Mouse (Mus musculus) forebrain, embryonic 15.5 days (tissue): ENCODE data around the gene Tubg1. TPM values are rescaled to one million over a fixed set of nuclear protein-coding genes. Genes with fewer than 3 reads are reported as not detected.

Experiments
- ATAC-seq: fragments of 200-750 bp; cut with Nextera tagmentation; replicated peaks from 2 replicates; pipeline ENCODE4 v1.8.0; 2017; ENCODE audit warnings: mild to moderate bottlenecking, moderate TSS enrichment, moderate library complexity
- H3K27ac ChIP-seq: fragments of 300-500 bp; sonication (generic); replicated peaks from 2 replicates; pipeline ENCODE4 v1.5.1; 2015; ENCODE audit warnings: mild to moderate bottlenecking, inconsistent platforms
- H3K27me3 ChIP-seq: fragments of 300-500 bp; sonication (generic); 2 replicates; pipeline ENCODE4 v1.6.1; 2015; ENCODE audit warnings: inconsistent platforms
- H3K36me3 ChIP-seq: fragments of 300-500 bp; sonication (generic); 2 replicates; pipeline ENCODE4 v1.6.1; 2015; ENCODE audit warnings: mild to moderate bottlenecking, inconsistent platforms
- H3K4me1 ChIP-seq: fragments of 300-500 bp; sonication (generic); 2 replicates; pipeline ENCODE4 v1.6.1; 2015; ENCODE audit warnings: inconsistent platforms
- H3K4me2 ChIP-seq: fragments of 300-500 bp; sonication (generic); replicated peaks from 2 replicates; pipeline ENCODE4 v1.6.1; 2015; ENCODE audit warnings: mild to moderate bottlenecking, inconsistent platforms
- H3K4me3 ChIP-seq: fragments of 300-500 bp; sonication (generic); 2 replicates; pipeline ENCODE4 v1.5.1; 2015; ENCODE audit warnings: mild to moderate bottlenecking, inconsistent platforms
- H3K9ac ChIP-seq: fragments of 300-500 bp; sonication (generic); replicated peaks from 2 replicates; pipeline ENCODE4 v1.6.1; 2015; ENCODE audit warnings: mild to moderate bottlenecking, inconsistent platforms
- H3K9me3 ChIP-seq: fragments of 300-500 bp; sonication (generic); 2 replicates; pipeline ENCODE4 v1.6.1; 2016; ENCODE audit warnings: inconsistent platforms
- WGBS: fragments of 180-500 bp; shearing (Covaris S2); methylation state at CpG from one replicate; pipeline ENCODE4 v1.1.7; 2015; ENCODE audit warnings: mixed read lengths; 5-methylcytosine and 5-hydroxymethylcytosine counted together
- polyA plus RNA-seq: library from polyadenylated mRNA; unstranded; fragments of >200 nt; fragmentation: Nextera tagmentation; extraction: Ambion mirVana; gene quantifications from 2 replicates; pipeline ENCODE4 v1.2.1, GENCODE M21; 2015

Tubg1 gene
- polyA plus RNA-seq, 1 experiment from 2014 or later, result 96.1 TPM

- 94% methylated on average over 12 of the region's 12 CpGs for WGBS
- no peak for ATAC-seq
- Histone ChIP-seq H3K36me3 (peaks cover 13% of the 10 kb centered on the region), H3K27me3 (peaks cover 16% of the 10 kb centered on the region), H3K27ac (no peak overlapping the region), H3K4me2 (no peak overlapping the region), H3K4me1 (peaks cover 47% of the 10 kb centered on the region), H3K9me3 (no peaks in the 10 kb centered on the region), H3K4me3 (no peak overlapping the region), H3K9ac (no peak overlapping the region)
Measured at GRCm38 (mm10) chr11:101084811-101085210, 34.9 kb upstream of the Tubg1 start.

GRCm38 (mm10) chr11:101085617-101086322 is 34.0 kb upstream of the Tubg1 start:
- Histone ChIP-seq H3K9ac (no peak overlapping the region), H3K4me2 (no peak overlapping the region), H3K4me1 (peaks cover 47% of the 10 kb centered on the region), H3K9me3 (no peaks in the 10 kb centered on the region), H3K27ac (0 out of 2 replicates have a peak overlapping the region, but pooled peaks have one; percentile 86), H3K27me3 (peaks cover 6% of the 10 kb centered on the region), H3K36me3 (peaks cover 23% of the 10 kb centered on the region), H3K4me3 (no peak overlapping the region)
- WGBS, result 94% methylated on average over 18 of the region's 18 CpGs
- ATAC-seq, result no peak

DNA sequence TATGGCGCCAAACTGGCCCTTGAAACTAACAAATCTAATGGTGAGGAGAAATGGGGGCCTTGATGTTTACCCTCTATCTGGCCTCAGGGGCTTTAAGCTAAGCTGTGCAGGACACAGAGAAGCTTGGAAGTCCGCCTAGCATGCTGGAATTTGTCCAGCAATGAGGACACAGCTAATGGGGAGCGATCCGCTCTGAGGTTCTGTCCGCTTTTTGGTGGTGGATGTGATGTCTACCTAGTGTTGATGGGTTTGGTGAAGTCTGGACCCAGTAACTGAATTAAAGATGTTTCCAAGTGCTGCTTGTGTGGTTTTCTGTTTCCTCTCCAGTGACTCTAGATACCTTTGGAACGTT is 33.4 kb upstream of the Tubg1 start:
- H3K27me3 ChIP-seq, result peaks cover under 1% of the 10 kb centered on the region; the same call in 1 of the 2 replicates
- H3K4me2 ChIP-seq, result peak overlapping the region; percentile 89
- WGBS, result 77% methylated on average over 6 of the region's 6 CpGs
- no peak for ATAC-seq
- H3K4me3 ChIP-seq, result peak overlapping the region; percentile 73; the same call in 1 of the 2 replicates
- peak overlapping the region; percentile 86 for H3K27ac ChIP-seq
- H3K9ac ChIP-seq, result 0 out of 2 replicates have a peak overlapping the region, but pooled peaks have one; percentile 14
- H3K9me3 ChIP-seq, result no peaks in the 10 kb centered on the region
- H3K36me3 ChIP-seq, result peaks cover 28% of the 10 kb centered on the region
- H3K4me1 ChIP-seq, result peaks cover 45% of the 10 kb centered on the region

DNA sequence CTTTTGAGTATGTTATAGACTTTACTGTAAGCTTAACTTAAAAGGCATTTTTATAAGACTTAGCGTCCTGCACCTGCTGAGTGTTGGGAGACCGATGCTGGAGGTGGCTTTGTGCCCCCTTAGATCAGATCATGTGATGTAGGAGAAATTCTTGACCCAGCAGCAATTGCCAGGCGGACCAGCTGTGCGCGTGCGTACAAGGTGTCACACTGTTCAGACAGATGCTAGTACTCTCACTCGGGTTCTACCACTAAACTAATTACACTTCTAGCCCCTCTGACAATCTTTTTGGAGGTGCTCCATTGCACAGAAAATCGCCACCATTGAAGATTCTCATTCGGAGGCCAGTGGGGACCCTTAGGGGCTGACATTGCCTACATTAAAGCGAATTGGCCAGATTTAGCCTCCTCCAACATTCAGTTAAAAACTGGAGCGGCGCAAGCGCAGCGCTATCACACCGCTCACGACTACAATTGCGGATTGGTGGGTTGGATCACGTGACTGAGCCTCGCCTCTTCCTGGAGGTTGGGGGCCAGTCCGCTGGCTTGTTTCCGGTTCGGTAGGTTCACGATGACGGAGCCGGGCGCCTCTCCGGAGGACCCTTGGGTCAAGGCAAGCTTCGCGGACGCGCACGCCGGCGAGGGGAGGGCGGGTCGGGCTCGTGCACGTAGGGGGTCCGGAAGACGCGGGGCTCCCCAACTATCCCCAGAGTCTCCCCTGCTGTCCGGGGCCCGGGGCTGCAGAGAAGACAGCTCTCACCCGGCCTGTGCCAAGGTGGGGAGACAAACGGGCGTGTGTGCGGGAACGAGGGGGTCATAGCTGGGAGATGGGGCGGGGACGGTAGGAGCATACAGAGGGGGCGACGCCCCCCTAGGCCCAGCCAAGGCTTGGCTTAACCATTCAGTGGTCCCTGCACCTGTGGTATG is 32.7 kb upstream of the Tubg1 start, which contains the start of gene Mlx:
TSS of gene Mlx (plus strand) at position 522 of the 926 bp plus-strand sequence.
- H3K4me1 ChIP-seq, result peaks cover 38% of the 10 kb centered on the region
- H3K36me3 ChIP-seq, result peaks cover 35% of the 10 kb centered on the region
- WGBS, result under 1% methylated on average over 52 of the region's 52 CpGs
- no peaks in the 10 kb centered on the region for H3K27me3 ChIP-seq
- peak within 1 kb of the TSS; percentile 86 for H3K27ac ChIP-seq
- peak within 1 kb of the TSS; percentile 89 for H3K4me2 ChIP-seq
- H3K9me3 ChIP-seq, result no peaks in the 10 kb centered on the region
- peak within 1 kb of the TSS; percentile 76 for H3K9ac ChIP-seq
- peak; percentile 82 for ATAC-seq
- peak within 1 kb of the TSS; percentile 73 for H3K4me3 ChIP-seq

DNA sequence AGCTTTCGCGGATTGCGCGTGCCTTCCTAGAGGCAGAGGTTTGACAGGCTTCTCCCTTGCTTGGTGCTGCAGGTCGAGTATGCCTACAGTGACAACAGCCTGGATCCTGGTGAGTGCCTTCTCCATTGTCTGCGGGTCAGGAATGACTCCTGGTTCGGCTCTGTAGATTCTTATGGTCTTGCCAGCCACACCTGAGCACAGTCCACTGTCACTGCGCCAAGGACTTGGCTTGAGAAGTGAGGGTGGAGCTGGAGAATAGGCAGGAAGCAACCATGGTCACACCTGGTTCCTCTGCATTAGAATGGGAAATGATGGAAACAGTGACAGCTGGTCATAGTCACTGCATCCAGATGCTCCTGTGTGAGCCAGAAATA is 32.1 kb upstream of the Tubg1 start:
- H3K9ac ChIP-seq, result peak overlapping the region; percentile 76
- no peak for ATAC-seq
- peaks cover 38% of the 10 kb centered on the region for H3K4me1 ChIP-seq
- H3K27me3 ChIP-seq, result no peaks in the 10 kb centered on the region
- peak overlapping the region; percentile 73 for H3K4me3 ChIP-seq
- WGBS, result 13% methylated on average over 8 of the region's 8 CpGs
- H3K36me3 ChIP-seq, result peaks cover 42% of the 10 kb centered on the region
- peak overlapping the region; percentile 89 for H3K4me2 ChIP-seq
- peak overlapping the region; percentile 86 for H3K27ac ChIP-seq
- H3K9me3 ChIP-seq, result no peaks in the 10 kb centered on the region

GRCm38 (mm10) chr11:101089931-101090330 is 29.8 kb upstream of the Tubg1 start:
- Histone ChIP-seq H3K4me2 (no peak overlapping the region), H3K9me3 (no peaks in the 10 kb centered on the region), H3K36me3 (peaks cover 51% of the 10 kb centered on the region), H3K4me3 (no peak overlapping the region), H3K4me1 (peaks cover 41% of the 10 kb centered on the region), H3K27ac (no peak overlapping the region), H3K9ac (no peak overlapping the region), H3K27me3 (no peaks in the 10 kb centered on the region)
- no peak for ATAC-seq
- WGBS, result 92% methylated on average over 1 of the region's 1 CpGs

DNA sequence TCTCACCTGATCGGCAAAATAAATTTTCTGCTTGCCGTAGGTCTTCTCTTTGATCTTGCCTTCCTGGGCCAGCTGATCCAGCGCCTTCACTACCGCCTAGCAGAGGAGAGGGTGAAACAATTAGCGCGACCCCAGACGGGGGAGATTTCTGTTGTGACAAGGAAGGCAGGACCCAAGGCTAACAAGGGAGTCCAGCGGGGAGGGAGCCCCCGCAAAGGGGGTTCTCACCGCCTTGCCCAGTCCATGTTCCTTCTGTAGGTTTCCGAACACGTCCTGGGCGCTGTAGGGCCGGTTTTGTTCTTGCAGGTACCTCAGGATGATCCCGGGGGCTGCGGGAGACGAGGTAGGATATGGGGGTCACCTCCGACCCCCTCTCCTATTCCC is 24.8 kb upstream of the Tubg1 start:
- H3K9me3 ChIP-seq, result no peaks in the 10 kb centered on the region
- peak overlapping the region; percentile 83 for H3K4me2 ChIP-seq
- peak overlapping the region; percentile 89 for H3K27ac ChIP-seq
- H3K36me3 ChIP-seq, result peaks cover 68% of the 10 kb centered on the region
- peak overlapping the region; percentile 71 for H3K9ac ChIP-seq
- no peak; the same call in 1 of the 2 replicates for ATAC-seq
- H3K4me1 ChIP-seq, result peaks cover 19% of the 10 kb centered on the region
- peak overlapping the region; percentile 90 for H3K4me3 ChIP-seq
- WGBS, result 0% methylated on average over 18 of the region's 18 CpGs
- no peaks in the 10 kb centered on the region for H3K27me3 ChIP-seq

GRCm38 (mm10) chr11:101095314-101096024 is 24.3 kb upstream of the Tubg1 start, which contains the start of gene Psmc3ip:
Gene Psmc3ip (minus strand): TSS chr11:101095436.
- peak; percentile 96 for ATAC-seq

GRCm38 (mm10) chr11:101098231-101098630 is 21.5 kb upstream of the Tubg1 start:
- no peak overlapping the region for H3K4me3 ChIP-seq
- no peak overlapping the region for H3K4me2 ChIP-seq
- no peaks in the 10 kb centered on the region for H3K27me3 ChIP-seq
- peaks cover 56% of the 10 kb centered on the region for H3K36me3 ChIP-seq
- no peak overlapping the region for H3K9ac ChIP-seq
- ATAC-seq, result no peak
- peaks cover 19% of the 10 kb centered on the region for H3K4me1 ChIP-seq
- 90% methylated on average over 8 of the region's 8 CpGs for WGBS
- H3K27ac ChIP-seq, result no peak overlapping the region
- H3K9me3 ChIP-seq, result no peaks in the 10 kb centered on the region

More at GRCm38 (mm10) chr11:101095314-101096024, 24.3 kb upstream of the Tubg1 start, which contains the start of gene Psmc3ip:
- under 1% methylated on average over 43 of the region's 43 CpGs for WGBS
- H3K9ac ChIP-seq, result peak within 1 kb of the TSS; percentile 71
- no peaks in the 10 kb centered on the region for H3K9me3 ChIP-seq
- peak within 1 kb of the TSS; percentile 89 for H3K27ac ChIP-seq
- H3K4me3 ChIP-seq, result peak within 1 kb of the TSS; percentile 90
- peak within 1 kb of the TSS; percentile 83 for H3K4me2 ChIP-seq
- peaks cover 68% of the 10 kb centered on the region for H3K36me3 ChIP-seq
- H3K27me3 ChIP-seq, result no peaks in the 10 kb centered on the region
- peaks cover 19% of the 10 kb centered on the region for H3K4me1 ChIP-seq

- Histone ChIP-seq H3K9ac (no peak overlapping the region), H3K4me3 (no peak overlapping the region), H3K27ac (no peak overlapping the region), H3K36me3 (peaks cover 52% of the 10 kb centered on the region), H3K27me3 (no peaks in the 10 kb centered on the region), H3K4me2 (no peak overlapping the region), H3K4me1 (no peaks in the 10 kb centered on the region), H3K9me3 (no peaks in the 10 kb centered on the region)
- 91% methylated on average over 5 of the region's 5 CpGs for WGBS
- no peak for ATAC-seq
Measured at GRCm38 (mm10) chr11:101103011-101103410, 16.7 kb upstream of the Tubg1 start.

- peaks cover 4% of the 10 kb centered on the region; the same call in 1 of the 2 replicates for H3K4me1 ChIP-seq
- no peak overlapping the region for H3K27ac ChIP-seq
- no peaks in the 10 kb centered on the region for H3K27me3 ChIP-seq
- no peak overlapping the region for H3K9ac ChIP-seq
- H3K9me3 ChIP-seq, result no peaks in the 10 kb centered on the region
- no peak overlapping the region for H3K4me3 ChIP-seq
- ATAC-seq, result no peak
- H3K4me2 ChIP-seq, result no peak overlapping the region
- 54% methylated on average over 4 of the region's 4 CpGs for WGBS
- H3K36me3 ChIP-seq, result peaks cover 13% of the 10 kb centered on the region
Measured at GRCm38 (mm10) chr11:101109351-101109750, 10.4 kb upstream of the Tubg1 start.
